Mouse (Mus musculus) thymus, adult 18-20 months (tissue): ENCODE measurements around the gene Speg.

Source experiments
- DNase-seq, 2 experiments: peaks; one replicate each; pipeline ENCODE4 v3.0.0; 2022; ENCODE audit warnings: mixed read lengths in 2 of 2

Speg gene

GRCm38 (mm10) chr1:75463652-75464204, 88.6 kb downstream of the Speg start:
- DNase-seq: no peak

- peak in 1 of 2 experiments; percentile 26 for DNase-seq
Observed at GRCm38 (mm10) chr1:75467215-75467927, 92.3 kb downstream of the Speg start.

DNA sequence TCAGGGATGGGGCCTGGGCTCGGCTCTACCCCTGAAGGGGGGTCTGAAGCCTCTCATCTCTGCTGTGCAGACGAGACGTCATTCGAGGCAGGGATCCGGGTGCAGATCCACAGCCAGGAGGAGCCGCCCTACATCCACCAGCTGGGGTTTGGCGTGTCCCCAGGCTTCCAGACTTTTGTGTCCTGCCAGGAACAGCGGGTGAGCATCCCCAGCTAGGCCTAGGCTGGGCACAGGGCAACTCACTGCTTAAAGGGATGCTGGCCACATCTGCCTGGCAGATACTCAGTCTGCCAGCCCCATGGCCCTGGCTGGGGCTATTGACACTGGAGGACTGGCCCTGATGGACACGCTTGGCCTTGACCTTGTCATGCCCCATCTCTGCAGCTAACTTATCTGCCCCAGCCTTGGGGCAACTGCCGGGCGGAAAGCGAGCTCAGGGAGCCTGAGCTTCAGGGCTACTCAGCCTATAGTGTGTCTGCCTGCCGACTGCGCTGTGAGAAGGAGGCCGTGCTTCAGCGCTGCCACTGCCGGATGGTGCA, 94.3 kb downstream of the Speg start:
- DNase-seq: no peak

DNA sequence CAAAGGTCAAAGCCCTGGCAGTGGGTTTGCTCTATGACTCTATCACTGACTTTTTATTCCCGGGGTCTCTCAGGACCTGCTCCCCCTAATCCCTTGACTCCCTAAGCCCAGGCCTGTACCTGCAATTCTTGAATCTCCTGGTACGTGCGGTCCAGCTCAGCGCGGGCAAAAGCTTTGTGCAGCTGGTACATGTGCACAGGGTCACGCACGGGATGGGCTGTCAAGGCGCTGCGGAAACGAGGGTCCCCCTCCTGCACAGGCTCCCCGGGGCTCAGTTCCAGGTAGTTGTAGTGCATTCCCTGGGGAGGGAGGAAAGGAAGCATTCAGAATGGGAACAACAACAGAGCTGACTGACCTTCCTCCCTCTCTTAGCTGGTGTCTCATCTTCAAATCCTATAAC, 101.3 kb downstream of the Speg start:
- no peak for DNase-seq

DNA sequence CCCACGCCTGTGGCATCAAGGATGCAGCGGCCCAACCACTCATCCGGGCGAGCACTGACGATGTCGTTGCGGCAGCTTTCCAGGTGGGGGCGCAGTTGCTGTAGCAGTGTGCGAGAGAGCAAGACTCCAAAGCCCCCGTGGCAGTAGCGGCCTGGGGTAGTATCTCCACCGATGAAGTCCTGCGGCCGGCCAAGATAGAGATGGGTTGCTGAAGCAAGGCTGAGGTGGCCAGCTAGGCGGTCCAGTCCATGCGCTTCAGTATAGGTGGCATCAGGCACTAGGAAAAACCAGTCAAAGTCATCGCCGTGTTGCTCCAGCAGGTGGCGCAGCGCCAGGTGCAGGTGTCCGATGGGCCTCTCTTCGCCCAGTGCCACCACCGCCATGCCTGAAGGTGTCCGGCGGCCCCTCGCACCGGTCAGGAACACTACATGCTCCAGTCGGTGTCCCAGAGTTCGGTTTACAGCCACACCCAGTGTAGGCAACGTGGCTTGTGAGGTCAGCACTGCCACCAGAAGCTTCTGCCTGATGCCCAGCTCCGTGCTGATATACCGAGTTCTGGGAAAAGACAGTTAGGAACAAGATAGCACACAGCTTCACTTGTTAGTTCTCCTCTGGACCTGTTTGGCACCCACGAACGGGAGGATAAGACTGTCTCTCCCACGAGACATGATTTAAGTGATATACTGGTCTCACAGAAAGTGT, 102.3 kb downstream of the Speg start:
- DNase-seq: peak; percentile 50 to 62

DNA sequence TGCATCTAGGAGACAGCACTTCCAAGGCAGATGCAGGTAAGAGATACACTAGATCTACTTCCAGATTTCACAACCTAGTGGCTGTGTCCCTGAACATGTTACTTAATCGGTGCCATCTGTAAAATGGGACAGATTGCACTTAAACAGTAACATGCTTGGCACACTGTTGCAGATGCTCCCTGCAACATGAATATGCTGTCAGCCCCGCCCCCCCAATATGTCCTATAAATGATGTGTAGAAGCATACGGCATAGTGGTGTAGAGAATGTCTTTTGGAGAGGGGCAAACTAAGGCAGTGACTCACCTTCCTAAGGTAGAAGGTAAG, 102.8 kb downstream of the Speg start:
- DNase-seq: no peak

DNA sequence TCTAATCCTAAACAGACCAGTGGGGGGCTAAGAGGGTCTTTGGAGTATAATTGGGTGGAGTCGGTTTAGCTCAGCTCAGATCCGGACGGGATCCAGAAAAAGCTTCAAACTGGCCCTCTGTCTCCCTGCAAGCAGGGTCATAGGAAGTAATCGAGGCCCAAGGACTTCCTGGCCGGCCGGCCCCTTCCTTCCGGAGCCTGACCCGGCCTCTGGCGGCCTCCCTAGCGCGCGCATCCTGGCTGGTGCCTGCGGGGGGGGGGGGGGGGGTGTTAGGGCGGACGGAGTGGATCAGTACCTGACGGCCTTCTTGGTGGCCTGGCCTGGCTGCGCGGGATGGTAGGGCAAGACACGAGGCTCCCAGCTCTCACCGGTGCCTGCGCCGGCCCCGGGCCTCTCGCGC, 103.4 kb downstream of the Speg start:
- peak in 1 of 2 experiments; percentile 24 for DNase-seq

DNA sequence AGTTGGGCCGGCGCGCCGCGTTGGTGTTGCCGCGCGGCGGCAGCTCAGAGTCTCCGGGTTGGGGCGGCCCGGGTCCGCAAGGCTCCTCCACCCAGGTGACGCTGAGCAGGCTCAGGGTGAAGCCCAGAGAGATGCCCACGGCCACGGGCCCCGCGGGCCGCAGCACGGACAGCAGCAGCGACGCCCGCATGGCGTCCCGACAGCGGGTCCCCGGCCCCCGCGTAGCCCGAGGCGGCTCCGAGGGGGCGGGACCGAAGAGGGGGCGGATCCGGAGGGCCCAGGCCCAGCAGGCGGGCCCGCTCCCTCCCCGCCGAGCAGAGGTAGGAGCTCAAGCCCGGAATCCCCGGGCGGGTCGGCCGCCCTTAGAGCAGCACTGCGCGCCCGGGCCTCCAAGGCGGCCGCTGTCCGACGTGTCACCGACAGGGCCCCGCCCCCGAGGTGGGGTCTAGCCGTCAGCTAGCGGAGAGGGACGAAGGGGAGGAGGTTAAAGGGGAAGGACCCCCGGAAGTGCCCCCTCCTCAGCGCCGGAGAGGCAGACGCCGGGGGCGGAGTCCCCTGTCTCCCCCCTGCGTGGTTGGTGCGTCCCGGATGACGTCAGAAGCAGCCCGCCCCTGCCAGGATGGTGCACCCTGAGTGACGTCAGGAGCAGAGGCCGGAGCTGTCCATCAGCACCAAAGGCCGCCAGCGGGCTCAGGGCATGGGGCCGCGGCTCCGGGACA, 104.0 kb downstream of the Speg start, which contains the start of the genes Chpf and Tmem198:
Chpf (minus strand) TSS at position 392 of the 719 bp plus-strand sequence.
Tmem198 (plus strand) TSS at position 617 of the 719 bp plus-strand sequence.
- DNase-seq: peak; percentile 94 to 95

GRCm38 (mm10) chr1:75479635-75479989, 104.5 kb downstream of the Speg start:
- no peak for DNase-seq

GRCm38 (mm10) chr1:75480036-75480435, 104.9 kb downstream of the Speg start:
- no peak for DNase-seq

GRCm38 (mm10) chr1:75480735-75481134, 105.6 kb downstream of the Speg start:
- no peak for DNase-seq
